Mouse (Mus musculus) brain, embryonic 14.5 days (tissue): ENCODE measurements at regions not wholly inside any gene's neighbourhood (a gene's known extent, or its start where the extent isn't known, plus 50 kb on each side); places are given as distances from the start of the nearest gene placed in this dataset.
A peak's percentile ranks its signal among the peaks of the same experiment; 100 is the strongest.

Source experiments
- DNase-seq: peaks from one replicate; pipeline ENCODE4 v3.0.0-alpha.2; 2011; ENCODE audit warnings: low read depth
- CTCF ChIP-seq: fragments of 200-500 bp; IDR thresholded peaks from 2 replicates; pipeline ENCODE4 v1.5.1; 2012; ENCODE audit warnings: inconsistent platforms, mild to moderate bottlenecking, moderate library complexity, borderline replicate concordance; ENCODE audit not compliant: insufficient read depth, insufficient read length; ENCODE audit errors: extremely low read depth
- POLR2A ChIP-seq: fragments of 200-500 bp; IDR thresholded peaks from 2 replicates; pipeline ENCODE4 v1.6.1; 2012; ENCODE audit warnings: mild to moderate bottlenecking, inconsistent platforms, borderline replicate concordance; ENCODE audit not compliant: poor library complexity, insufficient read depth, insufficient read length, severe bottlenecking; ENCODE audit errors: extremely low read depth

GRCm38 (mm10) chr3:140566996-140567517 lies 645.1 kb downstream of the Pdha2 start:
- TF ChIP-seq POLR2A (no peak), CTCF (no peak)
- DNase-seq = peak; percentile 69

- TF ChIP-seq POLR2A (no peak), CTCF (no peak)
Observed at GRCm38 (mm10) chr3:140554736-140555135, 657.4 kb downstream of the Pdha2 start.

GRCm38 (mm10) chr3:140548483-140548882 lies 663.7 kb downstream of the Pdha2 start:
- TF ChIP-seq CTCF (no peak), POLR2A (no peak)
- DNase-seq = peak; percentile 20

More at GRCm38 (mm10) chr3:140554736-140555135, 657.4 kb downstream of the Pdha2 start:
- DNase-seq = no peak

- no peak for TF ChIP-seq CTCF
- TF ChIP-seq POLR2A = no peak
- peak; percentile 57 for DNase-seq
Observed at GRCm38 (mm10) chr3:140531747-140532502, 680.2 kb downstream of the Pdha2 start.

- DNase-seq = peak; percentile 4
- TF ChIP-seq CTCF = no peak
- TF ChIP-seq POLR2A = no peak
Observed at GRCm38 (mm10) chr3:140521653-140522278, 690.4 kb downstream of the Pdha2 start.

- no peak for DNase-seq
- TF ChIP-seq CTCF = no peak
- no peak for TF ChIP-seq POLR2A
Observed at GRCm38 (mm10) chr3:140510835-140511234, 701.3 kb downstream of the Pdha2 start.

GRCm38 (mm10) chr3:140510094-140510493 lies 702.1 kb downstream of the Pdha2 start:
- no peak for DNase-seq
- TF ChIP-seq POLR2A (no peak), CTCF (no peak)

GRCm38 (mm10) chr3:140494134-140494533 lies 718.0 kb downstream of the Pdha2 start:
- TF ChIP-seq CTCF = no peak
- no peak for TF ChIP-seq POLR2A
- no peak for DNase-seq

- DNase-seq = peak; percentile 61
- no peak for TF ChIP-seq POLR2A
- no peak for TF ChIP-seq CTCF
Observed at GRCm38 (mm10) chr3:140477670-140478208, 734.4 kb downstream of the Pdha2 start.

GRCm38 (mm10) chr3:140476534-140476933 lies 735.6 kb downstream of the Pdha2 start:
- peak; percentile 79 for DNase-seq
- TF ChIP-seq CTCF (no peak), POLR2A (no peak)

- DNase-seq = peak; percentile 33
- no peak for TF ChIP-seq CTCF
- TF ChIP-seq POLR2A = no peak
Observed at GRCm38 (mm10) chr3:140452513-140452912, 759.6 kb downstream of the Pdha2 start.

- TF ChIP-seq POLR2A (no peak), CTCF (no peak)
- DNase-seq = no peak
Observed at GRCm38 (mm10) chr3:140451148-140451547, 761.0 kb downstream of the Pdha2 start.

- peak; percentile 38 for DNase-seq
- TF ChIP-seq POLR2A (no peak), CTCF (no peak)
Observed at GRCm38 (mm10) chr3:140409239-140409638, 802.9 kb downstream of the Pdha2 start.
